Mouse (Mus musculus): Measurements from ENCODE around the gene Srxn1.
"Not testable (repeated sequence)": the region's sequence is repeated elsewhere in the genome, so short reads cannot be mapped to it uniquely, and the experiment has no call there.

The Srxn1 gene

GRCm38 (mm10) chr2:152105318-152106224 is at the start of gene Srxn1:
Gene Srxn1 (plus strand): TSS chr2:152105516.
- DNase-seq = peak; percentile 91

- no peak for DNase-seq
Measured at GRCm38 (mm10) chr2:152056368-152057251, 48.7 kb upstream of the Srxn1 start.

GRCm38 (mm10) chr2:152057252-152057563 is 48.1 kb upstream of the Srxn1 start:
- no peak for DNase-seq

- not testable (repeated sequence) for DNase-seq
Measured at GRCm38 (mm10) chr2:152062817-152063216, 42.5 kb upstream of the Srxn1 start.

- no peak for DNase-seq
Measured at GRCm38 (mm10) chr2:152068660-152069433, 36.5 kb upstream of the Srxn1 start.

GRCm38 (mm10) chr2:152069434-152069786 is 35.9 kb upstream of the Srxn1 start:
- no peak for DNase-seq

- no peak for DNase-seq
Measured at GRCm38 (mm10) chr2:152069941-152070340, 35.4 kb upstream of the Srxn1 start.

- DNase-seq = no peak
Measured at GRCm38 (mm10) chr2:152074521-152074920, 30.8 kb upstream of the Srxn1 start.

- no peak for DNase-seq
Measured at GRCm38 (mm10) chr2:152075294-152075889, 29.9 kb upstream of the Srxn1 start.

GRCm38 (mm10) chr2:152077337-152077736 is 28.0 kb upstream of the Srxn1 start:
- no peak for DNase-seq

GRCm38 (mm10) chr2:152080685-152081541 is 24.4 kb upstream of the Srxn1 start, which contains the start of gene Scrt2:
Gene Scrt2 (plus strand): TSS chr2:152081529.
- no peak for DNase-seq

GRCm38 (mm10) chr2:152081641-152082448 is 23.5 kb upstream of the Srxn1 start:
- DNase-seq = peak; percentile 80

GRCm38 (mm10) chr2:152082456-152083285 is 22.6 kb upstream of the Srxn1 start:
- no peak for DNase-seq

GRCm38 (mm10) chr2:152083411-152083810 is 21.9 kb upstream of the Srxn1 start:
- no peak for DNase-seq

GRCm38 (mm10) chr2:152084298-152084697 is 21.0 kb upstream of the Srxn1 start:
- DNase-seq = no peak

- DNase-seq = no peak
Measured at GRCm38 (mm10) chr2:152085414-152085813, 19.9 kb upstream of the Srxn1 start.

- no peak for DNase-seq
Measured at GRCm38 (mm10) chr2:152086451-152086850, 18.9 kb upstream of the Srxn1 start.

GRCm38 (mm10) chr2:152087111-152087510 is 18.2 kb upstream of the Srxn1 start:
- no peak for DNase-seq

GRCm38 (mm10) chr2:152089078-152089477 is 16.2 kb upstream of the Srxn1 start:
- peak; percentile 75 for DNase-seq

GRCm38 (mm10) chr2:152089581-152089980 is 15.7 kb upstream of the Srxn1 start:
- DNase-seq = no peak
